Mouse (Mus musculus) brain, embryonic 14.5 days (tissue): Measurements from ENCODE around the gene Adh7.

ENCODE experiments used
- CTCF ChIP-seq: fragments of 200-500 bp; IDR thresholded peaks from 2 replicates; pipeline ENCODE4 v1.5.1; 2012; ENCODE audit warnings: inconsistent platforms, mild to moderate bottlenecking, moderate library complexity, borderline replicate concordance; ENCODE audit not compliant: insufficient read depth, insufficient read length; ENCODE audit errors: extremely low read depth
- POLR2A ChIP-seq: fragments of 200-500 bp; IDR thresholded peaks from 2 replicates; pipeline ENCODE4 v1.6.1; 2012; ENCODE audit warnings: mild to moderate bottlenecking, inconsistent platforms, borderline replicate concordance; ENCODE audit not compliant: poor library complexity, insufficient read depth, insufficient read length, severe bottlenecking; ENCODE audit errors: extremely low read depth

DNA sequence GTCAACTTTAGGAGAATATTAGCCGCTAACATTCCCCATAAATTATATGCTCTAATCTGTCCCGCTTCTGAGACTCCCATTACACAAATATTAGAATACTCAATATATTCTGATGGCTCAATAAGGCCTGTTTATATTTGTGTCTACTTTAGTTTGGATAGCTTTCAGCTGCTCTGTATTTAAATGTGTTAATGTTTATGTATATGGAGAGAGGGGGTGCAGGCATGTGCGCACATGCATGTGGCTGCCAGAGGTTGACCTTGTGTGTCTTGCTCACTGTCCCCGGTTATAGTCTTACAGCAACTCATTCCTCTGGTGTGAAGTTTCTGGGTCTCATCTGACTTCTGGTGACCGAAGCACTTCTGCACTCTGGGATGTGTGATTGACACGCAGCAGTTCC lies 42.0 kb upstream of the Adh7 start:
- TF ChIP-seq CTCF (no peak), POLR2A (no peak)
